Mouse (Mus musculus) cortical plate, adult 2 months (tissue): ENCODE measurements at regions not wholly inside any gene's neighbourhood (a gene's known extent, or its start where the extent isn't known, plus 50 kb on each side); places are given as distances from the start of the nearest gene placed in this dataset.
"Not testable (repeated sequence)": the region's sequence is repeated elsewhere in the genome, so short reads cannot be mapped to it uniquely, and the experiment has no call there.

Experiments
- CTCF ChIP-seq: fragments of 200-500 bp; IDR thresholded peaks from 2 replicates; pipeline ENCODE4 v1.5.1; 2011; ENCODE audit warnings: mild to moderate bottlenecking, control low read depth, low read length; ENCODE audit not compliant: insufficient read depth; ENCODE audit errors: extremely low read depth
- POLR2A ChIP-seq: fragments of 200-500 bp; IDR thresholded peaks from 2 replicates; pipeline ENCODE4 v1.6.1; 2011; ENCODE audit warnings: mild to moderate bottlenecking, low read length, control low read depth; ENCODE audit not compliant: insufficient read depth; ENCODE audit errors: extremely low read depth

DNA sequence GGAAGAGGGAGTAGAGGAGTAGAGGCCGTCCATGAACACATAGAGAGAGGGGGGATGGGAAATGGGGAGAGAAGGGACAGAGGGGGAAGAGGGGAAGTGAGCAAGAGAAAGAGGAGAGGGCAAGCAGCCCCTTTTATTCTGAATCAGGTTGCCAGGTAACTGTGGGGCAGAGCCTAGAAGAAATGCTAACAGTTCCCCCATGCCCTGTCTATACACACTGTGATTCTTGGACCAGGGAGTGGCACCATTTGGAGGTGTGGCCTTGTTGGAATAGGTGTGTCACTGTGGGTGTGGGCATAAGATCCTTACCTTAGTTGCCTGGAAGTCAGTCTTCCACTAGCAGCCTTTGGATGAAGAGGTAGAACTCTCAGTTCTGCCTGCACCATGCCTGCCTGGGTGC lies 154.5 kb upstream of the Tacr1 start:
- not testable (repeated sequence) for TF ChIP-seq CTCF, POLR2A
